ENCODE assay signal across 19 mouse cellular contexts in the genomic region with DNA sequence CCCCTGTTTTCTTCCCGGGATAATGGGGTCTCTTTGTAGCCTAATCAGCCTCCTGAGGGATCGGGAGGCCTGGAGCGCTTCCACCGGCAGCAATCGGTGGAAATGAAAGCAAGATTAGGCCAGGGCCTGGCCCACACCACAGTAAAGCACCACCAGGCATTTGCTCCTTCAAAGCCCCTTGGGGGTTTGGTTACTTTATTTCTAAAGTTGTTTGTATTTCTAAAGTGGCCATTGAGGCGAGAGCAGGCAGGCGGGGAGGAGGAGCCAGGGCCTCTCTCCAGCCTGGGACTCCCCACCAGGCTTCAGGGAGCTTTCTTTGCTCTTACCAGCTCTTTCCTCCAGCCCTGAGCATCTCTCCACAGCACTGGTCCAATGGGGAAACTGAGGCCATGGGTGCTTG. TPM values are rescaled to one million over a fixed set of nuclear protein-coding genes. Genes with fewer than 3 reads are reported as not detected.
DNase-seq lines count a peak whose midpoint lies in the region; ATAC-seq and TF ChIP-seq lines count a peak whose summit lies in the region.
"Had no signal": no experiment of that assay in that cellular context is flagged by ENCODE, and none has a peak within 500 bp of the region (broad histone marks: within the 10 kb centered on the region; RNA-seq: fewer than 3 reads in every experiment).

No protein-coding gene starts in this region.

- no peak overlapping the region for H3K4me3 ChIP-seq in hindbrain, embryonic 11.5 days (ENCODE audit: low read depth, low read length)
- H3K4me3 ChIP-seq in hindbrain, embryonic 13.5 days, result no peak overlapping the region
- no peak overlapping the region for H3K4me3 ChIP-seq in forebrain, embryonic 12.5 days (replicated peaks)
- no peak overlapping the region for H3K4me3 ChIP-seq in lung, postnatal 0 days (ENCODE audit: low read depth, low read length)
- H3K4me3 ChIP-seq in liver, postnatal 0 days (ENCODE audit: low read depth, low read length), result no peak overlapping the region
- H3K4me3 ChIP-seq: embryonic facial prominence, embryonic 13.5 days; intestine, embryonic 15.5 days had no signal

- no peak for TF ChIP-seq EP300 in lung, postnatal 0 days (IDR thresholded peaks at IDR 0.05)
- TF ChIP-seq EP300 in liver, postnatal 0 days (IDR thresholded peaks at IDR 0.05; ENCODE audit: low read depth), result no peak

- no peak overlapping the region for H3K4me2 ChIP-seq in hindbrain, embryonic 11.5 days (replicated peaks; ENCODE audit: low read depth, low read length)
- H3K4me2 ChIP-seq in hindbrain, embryonic 13.5 days, result no peak overlapping the region
- H3K4me2 ChIP-seq in forebrain, embryonic 12.5 days, result no peak overlapping the region
- H3K4me2 ChIP-seq in lung, postnatal 0 days (replicated peaks; ENCODE audit: low read depth, low read length), result no peak overlapping the region
- H3K4me2 ChIP-seq in liver, postnatal 0 days (ENCODE audit: low read depth, low read length), result no peak overlapping the region
- H3K4me2 ChIP-seq: embryonic facial prominence, embryonic 13.5 days; intestine, embryonic 15.5 days had no signal

- H3K9ac ChIP-seq in hindbrain, embryonic 11.5 days (ENCODE audit: low read depth, low read length), result 0 out of 2 replicates have a peak overlapping the region, but pooled peaks have one; percentile 27
- no peak overlapping the region for H3K9ac ChIP-seq in hindbrain, embryonic 13.5 days
- no peak overlapping the region for H3K9ac ChIP-seq in forebrain, embryonic 12.5 days
- H3K9ac ChIP-seq in lung, postnatal 0 days (replicated peaks; ENCODE audit: low read depth), result no peak overlapping the region
- no peak overlapping the region for H3K9ac ChIP-seq in liver, postnatal 0 days (replicated peaks)
- H3K9ac ChIP-seq: embryonic facial prominence, embryonic 13.5 days; intestine, embryonic 15.5 days had no signal

- no peaks in the 10 kb centered on the region for H3K36me3 ChIP-seq in hindbrain, embryonic 11.5 days (ENCODE audit: control insufficient read depth, insufficient read depth, low read length)
- no peaks in the 10 kb centered on the region for H3K36me3 ChIP-seq in hindbrain, embryonic 13.5 days
- no peaks in the 10 kb centered on the region for H3K36me3 ChIP-seq in forebrain, embryonic 12.5 days (replicated peaks)
- no peaks in the 10 kb centered on the region for H3K36me3 ChIP-seq in lung, postnatal 0 days (ENCODE audit: insufficient read depth, low read length)
- no peaks in the 10 kb centered on the region for H3K36me3 ChIP-seq in liver, postnatal 0 days (replicated peaks; ENCODE audit: insufficient read depth, low read length)
- H3K36me3 ChIP-seq: embryonic facial prominence, embryonic 13.5 days; intestine, embryonic 15.5 days had no signal

- WGBS in hindbrain, embryonic 11.5 days, result 5% methylated on average over 6 of the region's 7 CpGs
- 5% methylated on average over 6 of the region's 7 CpGs for WGBS in hindbrain, embryonic 13.5 days
- WGBS in forebrain, embryonic 12.5 days, result 1% methylated on average over 7 of the region's 7 CpGs
- WGBS in lung, postnatal 0 days, result 10% methylated on average over 7 of the region's 7 CpGs
- 4% methylated on average over 7 of the region's 7 CpGs for WGBS in liver, postnatal 0 days (ENCODE audit: insufficient replicate concordance)

- TF ChIP-seq CTCF in lung, postnatal 0 days (IDR thresholded peaks at IDR 0.05), result no peak
- no peak for TF ChIP-seq CTCF in liver, postnatal 0 days (IDR thresholded peaks at IDR 0.05; ENCODE audit: low read depth)

- peak; percentile 39 for DNase-seq in hindbrain, embryonic 11.5 days (ENCODE audit: low spot score)
- peak; percentile 19 for DNase-seq in ES-CJ7 (ENCODE audit: low read depth, low spot score)
- peak; percentile 72 for DNase-seq in lung, postnatal 0 days (ENCODE audit: low spot score)
- no peak for DNase-seq in liver, postnatal 0 days
- no peak for DNase-seq in adrenal gland, adult 8-10 months
- no peak for DNase-seq in urinary bladder, postnatal 10 days (ENCODE audit: low spot score)
- DNase-seq: cerebellum, adult 8-10 months; heart, adult 18-20 months; heart, postnatal 10 days; kidney, postnatal 10 days; right cerebral cortex, postnatal 14 days had no signal

- ATAC-seq in hindbrain, embryonic 11.5 days (ENCODE audit: low FRiP score), result 0 out of 2 replicates have a peak, but pooled peaks have one; percentile 11
- ATAC-seq in hindbrain, embryonic 13.5 days (ENCODE audit: low FRiP score), result no peak
- ATAC-seq in forebrain, embryonic 12.5 days (ENCODE audit: low FRiP score), result peak; percentile 37; the same call in 1 of the 2 replicates
- ATAC-seq in lung, postnatal 0 days, result peak; percentile 81
- ATAC-seq in liver, postnatal 0 days, result no peak
- ATAC-seq: intestine, embryonic 15.5 days had no signal

- peaks cover 73% of the 10 kb centered on the region for H3K27me3 ChIP-seq in hindbrain, embryonic 11.5 days (ENCODE audit: control insufficient read depth, insufficient read depth, low read length)
- peaks cover 97% of the 10 kb centered on the region for H3K27me3 ChIP-seq in hindbrain, embryonic 13.5 days
- peaks cover 100% of the 10 kb centered on the region for H3K27me3 ChIP-seq in forebrain, embryonic 12.5 days
- peaks cover 69% of the 10 kb centered on the region for H3K27me3 ChIP-seq in lung, postnatal 0 days (replicated peaks; ENCODE audit: insufficient read depth, low read length)
- peaks cover 89% of the 10 kb centered on the region for H3K27me3 ChIP-seq in liver, postnatal 0 days (ENCODE audit: insufficient read depth, low read length)

- H3K4me1 ChIP-seq in hindbrain, embryonic 11.5 days (replicated peaks; ENCODE audit: control insufficient read depth, insufficient read depth, low read length), result peaks cover 15% of the 10 kb centered on the region
- peaks cover 46% of the 10 kb centered on the region for H3K4me1 ChIP-seq in hindbrain, embryonic 13.5 days (replicated peaks)
- H3K4me1 ChIP-seq in forebrain, embryonic 12.5 days, result peaks cover 71% of the 10 kb centered on the region
- H3K4me1 ChIP-seq in lung, postnatal 0 days (ENCODE audit: insufficient read depth, low read depth, low read length), result 0 out of 2 replicates have a peak, but pooled peaks cover 3% of the 10 kb centered on the region
- H3K4me1 ChIP-seq in liver, postnatal 0 days (ENCODE audit: insufficient read depth), result no peaks in the 10 kb centered on the region

- H3K27ac ChIP-seq in hindbrain, embryonic 11.5 days (ENCODE audit: low read depth, low read length), result 0 out of 2 replicates have a peak overlapping the region, but pooled peaks have one; percentile 20
- H3K27ac ChIP-seq in hindbrain, embryonic 13.5 days, result no peak overlapping the region
- no peak overlapping the region for H3K27ac ChIP-seq in forebrain, embryonic 12.5 days
- no peak overlapping the region for H3K27ac ChIP-seq in lung, postnatal 0 days (ENCODE audit: low read length)
- H3K27ac ChIP-seq in liver, postnatal 0 days (ENCODE audit: low read depth), result no peak overlapping the region
- H3K27ac ChIP-seq: embryonic facial prominence, embryonic 13.5 days; intestine, embryonic 15.5 days had no signal

- H3K9me3 ChIP-seq in hindbrain, embryonic 11.5 days (ENCODE audit: control insufficient read depth, low read length), result no peaks in the 10 kb centered on the region
- no peaks in the 10 kb centered on the region for H3K9me3 ChIP-seq in hindbrain, embryonic 13.5 days
- no peaks in the 10 kb centered on the region for H3K9me3 ChIP-seq in forebrain, embryonic 12.5 days
- H3K9me3 ChIP-seq in lung, postnatal 0 days (ENCODE audit: low read length), result no peaks in the 10 kb centered on the region
- no peaks in the 10 kb centered on the region for H3K9me3 ChIP-seq in liver, postnatal 0 days (ENCODE audit: low read length)
- H3K9me3 ChIP-seq: embryonic facial prominence, embryonic 13.5 days; intestine, embryonic 15.5 days had no signal

RNA-seq across cellular contexts. Expression of a gene that starts 15.2 kb away (rescaled TPM):
- 2.2 and 2.7 TPM in 2 replicates for polyA plus RNA-seq in hindbrain, embryonic 11.5 days (2014; fragmentation: Nextera tagmentation; extraction: Ambion mirVana)
- polyA plus RNA-seq in hindbrain, embryonic 13.5 days (2015; fragmentation: Nextera tagmentation; extraction: Ambion mirVana), result 0.84 and 1.6 TPM in 2 replicates
- 0.37 and 0.43 TPM in 2 replicates for polyA plus RNA-seq in forebrain, embryonic 12.5 days (2016; fragmentation: Nextera tagmentation; extraction: Ambion mirVana)
- polyA plus RNA-seq in lung, postnatal 0 days (2015; fragmentation: Nextera tagmentation; extraction: Ambion mirVana), result not detected in 2 replicates
- polyA plus RNA-seq in liver, postnatal 0 days (2015; fragmentation: Nextera tagmentation; extraction: Ambion mirVana), result not detected in 2 replicates
- total RNA-seq in adrenal gland, adult 8-10 months (2022), result not detected
- total RNA-seq: heart, adult 18-20 months; heart, postnatal 10 days; left cerebral cortex, adult 18-20 months; liver, adult 2 months; megakaryocyte-erythroid progenitor cell, adult 5-6 weeks; MEL had no signal
- polyA plus RNA-seq: intestine, embryonic 15.5 days; liver, adult 2 months had no signal

Comparison
In these comparisons a context has a peak if more than half of its experiments do, and no peak if none do; other contexts are left out.
1. ATAC-seq: peak in hindbrain, embryonic 11.5 days (single experiment), forebrain, embryonic 12.5 days (single experiment) and lung, postnatal 0 days (single experiment); none in hindbrain, embryonic 13.5 days (single experiment) and liver, postnatal 0 days (single experiment).
2. DNase-seq: peak in hindbrain, embryonic 11.5 days (single experiment), ES-CJ7 (single experiment) and lung, postnatal 0 days (single experiment); none in liver, postnatal 0 days (single experiment), adrenal gland, adult 8-10 months (single experiment) and urinary bladder, postnatal 10 days (single experiment).